ENCODE assay signal across 11 mouse cellular contexts in genomic region chr10:94621420-94622225, GRCm38 (mm10).
DNase-seq lines count a peak whose midpoint lies in the region; ATAC-seq lines count a peak whose summit lies in the region.
"Had no signal": no experiment of that assay in that cellular context is flagged by ENCODE, and none has a peak within 500 bp of the region (broad histone marks: within the 10 kb centered on the region; RNA-seq: fewer than 3 reads in every experiment).

No protein-coding gene starts in this region.

- H3K4me3 ChIP-seq in forebrain, embryonic 10.5 days = peak overlapping the region; percentile 29
- H3K4me3 ChIP-seq in midbrain, embryonic 12.5 days = peak overlapping the region; percentile 12
- no peak overlapping the region for H3K4me3 ChIP-seq in intestine, embryonic 16.5 days (ENCODE audit: low read length)
- H3K4me3 ChIP-seq in kidney, embryonic 14.5 days (ENCODE audit: low read length) = no peak overlapping the region

- peaks cover 37% of the 10 kb centered on the region for H3K4me1 ChIP-seq in forebrain, embryonic 10.5 days
- peaks cover 37% of the 10 kb centered on the region for H3K4me1 ChIP-seq in midbrain, embryonic 12.5 days
- no peaks in the 10 kb centered on the region for H3K4me1 ChIP-seq in intestine, embryonic 16.5 days (ENCODE audit: control insufficient read depth, insufficient read depth, low read length)
- H3K4me1 ChIP-seq in kidney, embryonic 14.5 days (ENCODE audit: control insufficient read depth, insufficient read depth, low read length) = no peaks in the 10 kb centered on the region

- ATAC-seq in midbrain, embryonic 12.5 days (ENCODE audit: low FRiP score, low read depth) = peak; percentile 88
- no peak for ATAC-seq in intestine, embryonic 16.5 days
- ATAC-seq in inflammation-experienced regulatory T-cells, adult 6 months = no peak
- no peak for ATAC-seq in kidney, embryonic 14.5 days (ENCODE audit: low FRiP score, low TSS enrichment)
- ATAC-seq: activated CD4-positive, CD25-positive, alpha-beta regulatory T cell, adult 4 months; lung, postnatal 0 days had no signal

- H3K27ac ChIP-seq in forebrain, embryonic 10.5 days = peak overlapping the region; percentile 54
- H3K27ac ChIP-seq in midbrain, embryonic 12.5 days (replicated peaks) = peak overlapping the region; percentile 92
- no peak overlapping the region for H3K27ac ChIP-seq in intestine, embryonic 16.5 days (ENCODE audit: low read length)
- no peak overlapping the region for H3K27ac ChIP-seq in kidney, embryonic 14.5 days (ENCODE audit: low read depth, low read length)

- H3K4me2 ChIP-seq in midbrain, embryonic 12.5 days (replicated peaks) = peak overlapping the region; percentile 50
- no peak overlapping the region for H3K4me2 ChIP-seq in intestine, embryonic 16.5 days (ENCODE audit: low read depth, low read length)
- no peak overlapping the region for H3K4me2 ChIP-seq in kidney, embryonic 14.5 days (replicated peaks; ENCODE audit: low read depth, low read length)

- peaks cover 63% of the 10 kb centered on the region for H3K27me3 ChIP-seq in forebrain, embryonic 10.5 days (ENCODE audit: poor library complexity, severe bottlenecking)
- H3K27me3 ChIP-seq in midbrain, embryonic 12.5 days = peaks cover 1% of the 10 kb centered on the region; the same call in 1 of the 2 replicates
- H3K27me3 ChIP-seq in intestine, embryonic 16.5 days (replicated peaks; ENCODE audit: control insufficient read depth, insufficient read depth, low read length) = peaks cover 3% of the 10 kb centered on the region; the same call in 1 of the 2 replicates
- peaks cover 6% of the 10 kb centered on the region; the same call in 1 of the 2 replicates for H3K27me3 ChIP-seq in kidney, embryonic 14.5 days (ENCODE audit: control insufficient read depth, insufficient read depth, low read length)

- no peaks in the 10 kb centered on the region for H3K36me3 ChIP-seq in forebrain, embryonic 10.5 days (replicated peaks)
- no peaks in the 10 kb centered on the region for H3K36me3 ChIP-seq in midbrain, embryonic 12.5 days
- no peaks in the 10 kb centered on the region for H3K36me3 ChIP-seq in intestine, embryonic 16.5 days (ENCODE audit: control insufficient read depth, insufficient read depth, low read length)
- no peaks in the 10 kb centered on the region for H3K36me3 ChIP-seq in kidney, embryonic 14.5 days (ENCODE audit: control insufficient read depth, insufficient read depth, low read length)

- H3K9ac ChIP-seq in midbrain, embryonic 12.5 days (replicated peaks) = no peak overlapping the region
- H3K9ac ChIP-seq in intestine, embryonic 16.5 days (ENCODE audit: low read depth, low read length) = no peak overlapping the region
- no peak overlapping the region for H3K9ac ChIP-seq in kidney, embryonic 14.5 days (ENCODE audit: low read depth, low read length)

- H3K9me3 ChIP-seq in forebrain, embryonic 10.5 days = no peaks in the 10 kb centered on the region
- H3K9me3 ChIP-seq in midbrain, embryonic 12.5 days = no peaks in the 10 kb centered on the region
- H3K9me3 ChIP-seq in intestine, embryonic 16.5 days (ENCODE audit: control insufficient read depth, low read length) = no peaks in the 10 kb centered on the region
- H3K9me3 ChIP-seq in kidney, embryonic 14.5 days (ENCODE audit: control insufficient read depth, low read length) = no peaks in the 10 kb centered on the region

- WGBS in forebrain, embryonic 10.5 days = 10% methylated on average over 13 of the region's 13 CpGs
- WGBS in midbrain, embryonic 12.5 days = 4% methylated on average over 13 of the region's 13 CpGs
- 12% methylated on average over 13 of the region's 13 CpGs for WGBS in intestine, embryonic 16.5 days
- WGBS in kidney, embryonic 14.5 days = 15% methylated on average over 13 of the region's 13 CpGs

- DNase-seq in cerebellum, adult 9-11 months = peak; percentile 27
- DNase-seq in cerebellum, adult 11 months = no peak
- peak; percentile 53 to 66 for DNase-seq in B cell, adult 2 months
- DNase-seq in forebrain, embryonic 10.5 days (ENCODE audit: extremely low spot score, low spot score) = peak; percentile 54
- DNase-seq: kidney, adult 2 months had no signal

Comparison
In these comparisons a context has a peak if more than half of its experiments do, and no peak if none do; other contexts are left out.
1. H3K27ac ChIP-seq: peak in forebrain, embryonic 10.5 days (single experiment) and midbrain, embryonic 12.5 days (single experiment); none in intestine, embryonic 16.5 days (single experiment) and kidney, embryonic 14.5 days (single experiment).
2. H3K4me3 ChIP-seq: peak in forebrain, embryonic 10.5 days (single experiment) and midbrain, embryonic 12.5 days (single experiment); none in intestine, embryonic 16.5 days (single experiment) and kidney, embryonic 14.5 days (single experiment).